Mouse (Mus musculus): ENCODE measurements at regions not wholly inside any gene's neighbourhood (a gene's known extent, or its start where the extent isn't known, plus 50 kb on each side); places are given as distances from the start of the nearest gene placed in this dataset.

- intact Hi-C loops (cut with DNase I): no loop called here
- no peak for DNase-seq (ENCODE audit: extremely low spot score in 1 of 2, low spot score in 2 of 2)
Measured at GRCm38 (mm10) chr11:56442381-56442780, 401.6 kb upstream of the Nmur2 start.

DNA sequence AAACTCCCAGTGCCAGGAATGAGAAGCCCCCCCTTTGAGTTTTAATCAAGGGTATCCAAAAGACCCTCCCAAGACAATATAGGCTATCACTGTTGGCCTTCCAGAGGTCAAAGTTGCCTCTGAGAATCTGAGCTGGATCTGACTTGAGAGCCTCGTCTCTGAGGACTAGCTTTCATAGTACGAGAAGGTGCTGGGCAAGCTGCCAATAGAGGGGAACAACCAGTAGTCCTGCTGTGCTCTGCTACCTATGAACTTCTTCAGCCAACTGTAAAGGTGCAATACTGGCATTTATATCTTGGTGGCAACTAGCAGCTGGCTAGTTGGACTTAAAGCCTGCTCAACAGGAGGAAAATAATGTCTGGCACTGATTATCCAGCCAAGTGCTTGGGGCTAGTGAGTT lies 400.3 kb upstream of the Nmur2 start:
- intact Hi-C loops (cut with DNase I): no loop called here
- no peak for DNase-seq (ENCODE audit: extremely low spot score in 1 of 2, low spot score in 2 of 2)

DNA sequence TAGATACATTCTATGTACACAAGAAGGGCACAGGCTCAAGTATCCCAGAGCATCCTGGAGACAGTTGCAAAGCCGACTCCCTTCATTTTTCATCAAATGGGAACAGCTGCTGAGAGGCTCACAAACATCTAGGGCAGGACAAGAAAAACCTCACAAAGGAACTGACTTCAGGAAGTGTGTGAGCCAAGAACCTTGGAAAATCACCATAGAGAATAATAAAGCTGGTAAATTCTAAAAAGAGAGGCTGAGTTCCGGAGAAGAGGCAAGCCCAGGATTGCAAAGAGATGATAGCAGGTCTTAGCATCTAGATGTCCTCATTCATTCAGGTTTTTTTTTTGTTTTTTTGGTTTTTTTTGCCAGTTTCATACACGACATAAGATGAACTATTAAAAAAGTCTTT lies 390.3 kb upstream of the Nmur2 start:
- intact Hi-C loops (cut with DNase I): no loop called here
- DNase-seq (ENCODE audit: extremely low spot score in 1 of 2, low spot score in 2 of 2): no peak

DNA sequence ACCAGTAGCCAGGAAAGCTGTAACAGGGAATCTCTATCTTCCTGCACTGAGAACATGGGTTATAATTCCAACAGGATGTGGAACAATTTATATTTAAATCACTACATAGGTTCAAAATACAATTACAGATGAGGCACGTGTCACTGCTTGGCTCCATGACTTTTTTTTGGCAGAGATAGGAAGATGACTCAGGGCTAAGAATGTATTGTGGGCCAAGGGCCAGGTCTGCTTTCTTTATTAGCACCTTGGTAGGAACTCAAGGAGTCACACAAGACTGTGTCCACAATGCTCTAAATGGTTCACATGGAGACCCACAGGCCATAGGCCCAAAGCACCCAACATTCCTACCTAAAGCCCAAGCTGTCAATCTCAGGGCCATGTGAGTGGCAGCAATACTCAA lies 344.0 kb upstream of the Nmur2 start:
- intact Hi-C loops (cut with DNase I): no loop called here
- DNase-seq (ENCODE audit: extremely low spot score in 1 of 2, low spot score in 2 of 2): no peak

- intact Hi-C loops (cut with DNase I): no loop called here
- no peak for DNase-seq (ENCODE audit: extremely low spot score in 1 of 2, low spot score in 2 of 2)
Measured at GRCm38 (mm10) chr11:56377535-56377934, 336.7 kb upstream of the Nmur2 start.

DNA sequence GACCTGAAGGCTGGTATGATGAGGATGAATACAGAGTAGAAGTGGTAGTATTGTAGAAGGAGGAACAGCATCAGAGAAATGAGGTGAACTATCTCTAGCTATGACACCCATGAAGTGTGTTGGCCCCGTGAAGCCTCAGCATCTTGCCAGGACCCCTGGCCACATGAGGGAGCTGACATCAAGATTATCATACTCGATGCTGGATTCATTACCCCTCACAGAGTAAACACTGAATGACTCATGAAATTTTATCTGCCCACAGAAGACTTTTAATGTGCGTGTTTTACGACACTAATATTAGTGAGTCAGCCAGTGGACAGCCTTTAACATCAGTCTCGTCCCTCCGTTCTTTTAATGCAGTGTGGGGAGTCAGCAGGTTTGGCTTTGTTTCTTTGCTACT lies 333.5 kb upstream of the Nmur2 start:
- DNase-seq (ENCODE audit: extremely low spot score in 1 of 2, low spot score in 2 of 2): no peak
- intact Hi-C loops (cut with DNase I): no loop called here

DNA sequence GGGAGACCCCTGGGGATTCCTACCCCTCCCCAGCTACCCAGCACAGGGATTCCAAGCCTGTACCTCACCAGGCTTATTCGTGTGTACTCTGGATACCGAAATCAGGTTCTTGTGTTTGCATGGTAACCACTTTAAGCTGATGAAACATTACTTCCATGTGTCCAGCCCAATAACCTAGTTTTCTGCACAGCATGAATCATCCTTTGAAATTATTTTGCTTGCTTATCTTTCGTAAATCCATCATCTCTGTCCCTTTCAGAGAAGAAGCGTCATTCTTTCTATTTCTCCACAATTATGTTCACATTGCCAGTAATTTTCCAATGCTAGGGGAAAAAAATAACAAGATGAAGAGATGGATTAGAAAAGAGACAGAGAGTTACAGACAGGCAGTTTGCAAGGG lies 332.8 kb upstream of the Nmur2 start:
- DNase-seq (ENCODE audit: extremely low spot score in 1 of 2, low spot score in 2 of 2): no peak
- intact Hi-C loops (cut with DNase I): no loop called here

DNA sequence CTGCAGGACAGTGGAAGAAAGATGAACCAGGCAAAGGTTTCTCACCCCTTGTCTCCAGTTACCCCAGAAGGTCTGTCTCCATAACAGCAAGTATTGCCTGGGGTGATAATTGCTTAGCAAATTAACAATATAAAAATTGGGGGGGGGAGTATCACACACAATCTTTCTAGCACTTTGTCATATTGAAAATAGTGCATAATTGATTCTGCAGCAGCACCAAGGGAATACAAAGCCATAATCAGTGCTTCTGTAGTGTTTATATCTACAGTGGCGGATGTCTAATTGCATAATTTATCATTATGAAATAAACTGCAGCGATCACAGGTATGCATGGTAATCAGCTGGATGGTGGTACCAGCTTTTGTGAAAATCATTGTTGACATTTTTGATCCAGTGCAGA lies 316.9 kb upstream of the Nmur2 start:
- intact Hi-C loops (cut with DNase I): no loop called here
- no peak for DNase-seq (ENCODE audit: extremely low spot score in 1 of 2, low spot score in 2 of 2)

- intact Hi-C loops (cut with DNase I): no loop called here
- DNase-seq (ENCODE audit: extremely low spot score in 1 of 2, low spot score in 2 of 2): no peak
Measured at GRCm38 (mm10) chr11:56351798-56352366, 311.1 kb upstream of the Nmur2 start.

- intact Hi-C loops (cut with DNase I): no loop called here
- DNase-seq (ENCODE audit: extremely low spot score in 1 of 2, low spot score in 2 of 2): no peak
Measured at GRCm38 (mm10) chr11:56351231-56351630, 310.4 kb upstream of the Nmur2 start.

DNA sequence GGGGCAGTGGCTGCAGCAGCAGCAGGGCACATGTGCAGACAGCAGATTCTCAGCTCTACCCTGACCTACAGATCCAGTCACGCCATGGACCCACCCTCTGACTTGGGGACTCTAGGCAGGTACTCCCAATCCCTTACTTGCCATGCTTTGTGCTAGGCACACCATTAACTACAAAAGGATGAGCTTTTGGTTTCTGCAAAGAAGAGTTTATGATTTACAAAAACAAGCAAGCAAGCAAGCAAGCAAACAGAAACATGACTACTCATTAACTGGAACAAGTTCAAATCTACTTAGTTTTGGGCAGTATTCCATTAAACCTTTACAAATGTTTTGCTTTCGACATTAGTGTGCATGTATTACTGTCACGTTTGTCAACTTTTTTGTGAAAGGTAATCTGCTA lies 309.0 kb upstream of the Nmur2 start:
- DNase-seq (ENCODE audit: extremely low spot score in 1 of 2, low spot score in 2 of 2): no peak
- intact Hi-C loops (cut with DNase I): no loop called here

GRCm38 (mm10) chr11:56348408-56348807 lies 307.6 kb upstream of the Nmur2 start:
- peak in 1 of 2 experiments; percentile 21 for DNase-seq (ENCODE audit: extremely low spot score in 1 of 2, low spot score in 2 of 2)
- intact Hi-C loops (cut with DNase I): no loop called here

DNA sequence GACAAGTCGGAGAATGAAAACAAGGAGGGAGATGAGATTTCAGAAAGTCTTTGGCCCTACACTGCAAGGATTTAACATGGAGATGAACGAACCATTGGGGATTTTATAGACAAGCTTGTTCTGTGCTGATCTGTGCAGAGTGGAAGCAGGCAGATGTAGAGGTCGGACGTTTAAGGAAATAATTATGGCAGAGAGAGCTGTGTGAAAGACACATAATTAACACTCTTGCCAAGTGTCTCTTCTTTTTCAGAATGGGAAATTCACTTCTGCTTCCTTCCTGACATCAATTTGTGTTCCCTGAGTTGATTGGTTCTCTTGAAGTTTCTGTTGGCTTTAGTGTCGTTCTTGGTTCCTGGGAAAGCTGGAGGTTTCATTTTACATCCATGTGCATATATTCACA lies 302.3 kb upstream of the Nmur2 start:
- no peak for DNase-seq (ENCODE audit: extremely low spot score in 1 of 2, low spot score in 2 of 2)
- intact Hi-C loops (cut with DNase I): no loop called here

- DNase-seq (ENCODE audit: extremely low spot score in 1 of 2, low spot score in 2 of 2): no peak
- intact Hi-C loops (cut with DNase I): no loop called here
Measured at GRCm38 (mm10) chr11:56341731-56342130, 300.9 kb upstream of the Nmur2 start.

- no peak for DNase-seq (ENCODE audit: extremely low spot score in 1 of 2, low spot score in 2 of 2)
- intact Hi-C loops (cut with DNase I): no loop called here
Measured at GRCm38 (mm10) chr11:56341040-56341439, 300.2 kb upstream of the Nmur2 start.

GRCm38 (mm10) chr11:56338511-56338910 lies 297.7 kb upstream of the Nmur2 start:
- DNase-seq (ENCODE audit: extremely low spot score in 1 of 2, low spot score in 2 of 2): no peak
- intact Hi-C loops (cut with DNase I): no loop called here

DNA sequence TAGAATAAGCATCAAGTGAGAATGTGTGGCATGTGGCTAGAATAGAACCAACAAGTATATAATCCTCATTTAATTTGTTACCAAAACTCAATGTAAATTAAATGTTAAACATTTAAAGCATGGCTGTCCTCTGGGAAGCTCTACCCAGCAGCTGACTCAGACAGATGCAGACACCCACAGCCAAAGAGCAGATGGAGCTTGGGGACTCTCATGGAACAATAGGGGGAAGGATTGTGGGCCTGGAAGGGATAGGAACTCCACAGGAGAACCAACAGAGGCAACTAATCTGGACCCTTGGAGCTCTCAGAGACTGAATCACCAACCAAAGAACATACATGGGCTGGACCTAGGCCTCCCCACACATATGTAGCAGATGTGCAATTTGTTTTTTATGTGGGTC lies 295.1 kb upstream of the Nmur2 start:
- intact Hi-C loops (cut with DNase I): no loop called here
- no peak for DNase-seq (ENCODE audit: extremely low spot score in 1 of 2, low spot score in 2 of 2)

GRCm38 (mm10) chr11:56320293-56320692 lies 279.5 kb upstream of the Nmur2 start:
- intact Hi-C loops (cut with DNase I): no loop called here
- DNase-seq (ENCODE audit: extremely low spot score in 1 of 2, low spot score in 2 of 2): no peak

DNA sequence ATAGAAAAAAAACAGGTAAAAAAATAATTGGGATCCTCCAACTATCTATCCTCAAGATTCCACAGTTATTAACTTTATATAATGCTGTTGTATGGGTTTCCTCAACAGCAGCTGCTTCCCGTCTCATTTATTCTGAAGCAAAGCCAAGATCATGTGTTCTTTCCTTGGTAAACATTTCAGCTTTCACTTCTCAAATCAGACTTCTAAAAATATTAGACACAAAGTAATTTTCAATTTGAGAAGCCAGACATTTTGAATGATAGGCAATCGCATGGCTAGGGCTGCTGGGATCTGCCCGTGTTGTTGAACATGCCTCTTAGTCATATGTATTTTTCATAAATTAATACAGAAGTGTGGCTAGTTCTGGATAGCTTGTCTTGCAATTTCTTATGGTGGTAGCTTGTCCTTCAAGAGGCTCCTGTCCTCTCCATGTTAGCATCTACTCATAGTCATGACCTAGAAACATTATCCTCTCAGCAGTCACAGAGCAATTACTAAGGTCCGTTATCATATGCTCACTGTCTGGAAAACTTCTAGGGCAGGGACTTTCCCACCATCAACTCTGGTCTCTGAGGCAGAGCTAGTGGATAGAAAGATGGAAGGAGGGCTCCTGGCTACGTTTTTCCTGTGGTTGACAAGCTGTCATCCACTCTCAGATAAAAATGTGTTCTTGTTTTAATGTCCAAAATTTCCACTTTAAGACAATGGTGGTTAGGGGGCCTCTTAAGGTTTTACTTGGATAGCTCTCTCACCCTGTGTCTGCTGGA lies 274.6 kb upstream of the Nmur2 start:
- no peak for DNase-seq (ENCODE audit: extremely low spot score in 1 of 2, low spot score in 2 of 2)
- intact Hi-C loops (cut with DNase I): no loop called here

DNA sequence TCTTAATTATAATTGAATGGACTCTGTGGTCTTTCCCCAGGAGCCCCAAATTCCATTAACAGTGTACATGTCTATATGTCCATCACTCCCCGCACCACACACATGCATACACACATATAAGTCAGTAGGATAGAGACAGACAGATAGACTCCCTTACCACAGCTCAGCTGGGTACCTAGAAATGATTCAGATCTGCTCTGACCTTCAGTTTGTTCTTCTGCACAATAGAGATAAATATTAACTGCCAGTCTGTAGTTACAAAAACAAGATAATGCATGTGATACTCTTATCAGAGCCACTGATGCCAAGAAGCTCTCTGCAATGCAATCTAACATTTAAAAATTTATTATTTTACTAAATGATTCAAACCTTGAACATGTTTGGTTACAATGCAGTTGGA lies 268.7 kb upstream of the Nmur2 start:
- no peak for DNase-seq (ENCODE audit: extremely low spot score in 1 of 2, low spot score in 2 of 2)
- intact Hi-C loops (cut with DNase I): no loop called here
